Mouse (Mus musculus): ENCODE measurements around the gene Tmtc2. TPM values are rescaled to one million over a fixed set of nuclear protein-coding genes. Genes with fewer than 3 reads are reported as not detected.
A peak's percentile ranks its signal among the peaks of the same experiment; 100 is the strongest.

Tmtc2 gene
- 8.8 and 9.9 TPM in 2 replicates for polyA plus RNA-seq (2016; fragmentation: Nextera tagmentation; extraction: Ambion mirVana)

DNA sequence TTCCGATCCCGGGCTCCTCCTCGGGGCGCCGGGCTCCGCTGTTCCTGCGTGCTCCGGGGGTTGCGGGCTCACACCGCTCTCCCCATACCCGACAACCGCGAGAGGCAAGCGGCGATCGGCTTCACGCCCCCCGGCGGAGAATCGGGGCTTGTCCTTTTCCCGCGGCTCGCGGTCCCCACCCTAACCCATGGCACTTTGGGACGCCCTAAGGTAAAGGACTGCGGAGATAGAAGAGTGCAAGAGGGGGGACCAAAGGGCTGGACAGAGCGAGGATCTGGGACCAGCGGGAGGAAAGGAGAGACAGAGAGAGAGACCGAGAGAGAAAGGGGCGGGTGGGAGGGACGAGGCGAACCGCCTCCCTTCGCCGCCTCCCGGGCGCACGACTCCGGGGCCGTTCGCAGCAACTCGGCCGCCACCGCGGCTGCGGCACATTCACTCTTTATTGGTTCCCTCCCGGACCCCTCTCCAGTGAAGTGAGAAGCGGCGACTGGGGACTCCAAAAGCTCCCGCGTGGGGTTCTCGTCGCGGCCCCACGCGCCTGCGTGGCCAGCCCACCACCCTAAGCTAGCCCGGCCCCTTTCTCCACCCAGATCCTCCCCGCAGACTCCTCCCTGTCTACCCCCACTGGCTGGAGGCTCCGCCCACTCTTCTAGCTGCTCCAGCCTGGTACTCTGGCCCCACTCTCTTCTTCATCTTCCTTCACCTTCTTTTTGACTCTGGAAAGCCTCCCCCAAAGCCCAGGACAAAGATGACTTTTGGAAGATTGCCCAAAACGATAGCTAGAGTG, at the start of gene Tmtc2:
Gene Tmtc2 (minus strand): TSS at position 544 of the 787 bp plus-strand sequence.
- WGBS: under 1% methylated on average over 51 of the region's 61 CpGs
- Histone ChIP-seq H3K9me3 (replicated peaks) (no peaks in the 10 kb centered on the region), H3K27ac (replicated peaks) (peak within 1 kb of the TSS; percentile 91), H3K4me3 (peak within 1 kb of the TSS; percentile 83), H3K36me3 (peaks cover 6% of the 10 kb centered on the region; the same call in 1 of the 2 replicates), H3K4me1 (peaks cover 46% of the 10 kb centered on the region), H3K27me3 (ENCODE audit: low read depth, poor library complexity, severe bottlenecking) (peaks cover 15% of the 10 kb centered on the region)
- DNase-seq (ENCODE audit: low spot score): peak; percentile 87

- Histone ChIP-seq H3K36me3 (no peaks in the 10 kb centered on the region), H3K27me3 (ENCODE audit: low read depth, poor library complexity, severe bottlenecking) (no peaks in the 10 kb centered on the region), H3K4me3 (no peak overlapping the region), H3K9me3 (replicated peaks) (no peaks in the 10 kb centered on the region; the same call in 1 of the 2 replicates), H3K4me1 (peaks cover 5% of the 10 kb centered on the region; the same call in 1 of the 2 replicates), H3K27ac (replicated peaks) (no peak overlapping the region)
- DNase-seq (ENCODE audit: low spot score): no peak
- WGBS: 85% methylated on average over 3 of the region's 3 CpGs
Measured at GRCm38 (mm10) chr10:105612117-105612516, 37.9 kb upstream of the Tmtc2 start.

DNA sequence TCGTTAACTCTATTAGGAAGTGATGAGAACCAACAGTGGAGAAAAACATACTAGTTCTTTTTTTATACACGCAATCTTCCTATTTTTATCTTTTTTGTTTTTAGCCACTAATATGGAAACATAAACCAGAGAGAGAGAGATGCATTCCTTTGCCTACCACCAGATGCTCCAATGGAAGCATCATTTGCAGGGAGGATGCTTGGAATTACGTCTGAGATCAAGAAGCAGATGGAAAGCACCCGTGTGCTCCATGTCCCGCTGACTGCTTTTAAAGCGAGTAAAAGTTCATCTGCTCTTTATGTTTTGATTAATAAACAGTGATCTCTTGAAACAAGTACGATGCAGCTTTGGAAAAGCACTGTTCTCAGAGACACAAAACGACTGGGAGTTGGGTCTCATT, 24.6 kb upstream of the Tmtc2 start:
- H3K4me1 ChIP-seq: peaks cover 6% of the 10 kb centered on the region
- WGBS: 92% methylated on average over 8 of the region's 8 CpGs
- H3K9me3 ChIP-seq (replicated peaks): no peaks in the 10 kb centered on the region
- no peaks in the 10 kb centered on the region for H3K36me3 ChIP-seq
- H3K27me3 ChIP-seq (ENCODE audit: low read depth, poor library complexity, severe bottlenecking): no peaks in the 10 kb centered on the region
- H3K27ac ChIP-seq (replicated peaks): no peak overlapping the region
- H3K4me3 ChIP-seq: no peak overlapping the region
- no peak for DNase-seq (ENCODE audit: low spot score)

DNA sequence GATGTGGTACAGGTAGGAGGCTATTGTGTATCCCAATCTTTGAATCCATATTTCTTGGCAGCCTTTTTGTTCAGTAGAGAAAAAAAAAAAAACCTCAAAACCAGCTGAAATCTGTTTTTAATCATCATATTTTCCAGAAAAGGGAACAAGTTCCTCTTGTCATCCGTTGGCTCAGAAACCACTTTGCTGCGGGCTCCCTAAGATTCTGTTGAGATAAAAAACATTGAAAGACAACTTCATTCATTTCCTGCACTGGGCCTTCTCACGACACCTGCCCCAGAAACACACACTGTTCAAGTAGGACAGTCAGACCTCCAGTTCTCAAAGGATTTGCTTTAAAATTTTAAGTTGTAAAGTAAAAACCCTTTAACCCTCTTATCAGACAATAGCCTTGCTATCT, 23.0 kb upstream of the Tmtc2 start:
- WGBS: 89% methylated on average over 3 of the region's 3 CpGs
- no peak for DNase-seq (ENCODE audit: low spot score)
- H3K27me3 ChIP-seq (ENCODE audit: low read depth, poor library complexity, severe bottlenecking): no peaks in the 10 kb centered on the region
- H3K36me3 ChIP-seq: no peaks in the 10 kb centered on the region
- no peak overlapping the region for H3K27ac ChIP-seq (replicated peaks)
- peaks cover 6% of the 10 kb centered on the region for H3K4me1 ChIP-seq
- H3K9me3 ChIP-seq (replicated peaks): no peaks in the 10 kb centered on the region
- no peak overlapping the region for H3K4me3 ChIP-seq

DNA sequence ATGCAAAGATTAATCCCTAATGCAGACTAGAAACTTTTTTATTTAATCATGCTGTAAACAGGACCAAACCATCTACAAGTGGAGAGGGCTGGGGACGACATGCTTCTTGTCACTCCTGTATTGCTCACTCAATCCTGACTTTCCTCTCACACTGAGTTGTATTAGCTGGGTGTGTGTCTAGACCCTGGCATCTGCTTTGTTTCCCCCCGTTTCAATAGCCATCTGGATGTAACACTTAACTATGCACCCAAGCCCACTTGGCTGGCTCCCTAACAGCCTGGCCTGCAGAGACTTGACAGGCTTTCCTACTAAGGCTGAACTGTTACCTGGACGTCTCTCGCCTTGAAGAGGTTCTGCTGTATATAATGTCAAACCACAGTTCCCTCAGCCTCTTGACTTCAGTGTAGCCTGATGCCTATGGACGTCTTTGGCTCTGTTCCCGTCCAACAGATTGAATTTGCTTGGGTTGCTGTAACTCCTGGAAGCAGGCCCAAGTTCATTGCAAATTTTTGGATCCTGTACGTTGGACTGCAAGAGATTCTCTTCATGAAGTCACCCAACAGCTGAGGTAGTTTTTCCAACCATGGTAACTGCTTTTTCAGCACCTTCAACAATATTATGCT, 21.3 kb upstream of the Tmtc2 start:
- Histone ChIP-seq H3K27me3 (ENCODE audit: low read depth, poor library complexity, severe bottlenecking) (no peaks in the 10 kb centered on the region), H3K9me3 (replicated peaks) (no peaks in the 10 kb centered on the region), H3K36me3 (no peaks in the 10 kb centered on the region), H3K27ac (replicated peaks) (no peak overlapping the region), H3K4me1 (peaks cover 6% of the 10 kb centered on the region), H3K4me3 (no peak overlapping the region)
- no peak for DNase-seq (ENCODE audit: low spot score)
- WGBS: 84% methylated on average over 7 of the region's 7 CpGs

- no peak overlapping the region for H3K27ac ChIP-seq (replicated peaks)
- no peaks in the 10 kb centered on the region for H3K9me3 ChIP-seq (replicated peaks)
- no peaks in the 10 kb centered on the region for H3K4me1 ChIP-seq
- no peak for DNase-seq (ENCODE audit: low spot score)
- no peaks in the 10 kb centered on the region for H3K27me3 ChIP-seq (ENCODE audit: low read depth, poor library complexity, severe bottlenecking)
- H3K4me3 ChIP-seq: no peak overlapping the region
- H3K36me3 ChIP-seq: no peaks in the 10 kb centered on the region
Measured at GRCm38 (mm10) chr10:105588141-105588540, 13.9 kb upstream of the Tmtc2 start.

DNA sequence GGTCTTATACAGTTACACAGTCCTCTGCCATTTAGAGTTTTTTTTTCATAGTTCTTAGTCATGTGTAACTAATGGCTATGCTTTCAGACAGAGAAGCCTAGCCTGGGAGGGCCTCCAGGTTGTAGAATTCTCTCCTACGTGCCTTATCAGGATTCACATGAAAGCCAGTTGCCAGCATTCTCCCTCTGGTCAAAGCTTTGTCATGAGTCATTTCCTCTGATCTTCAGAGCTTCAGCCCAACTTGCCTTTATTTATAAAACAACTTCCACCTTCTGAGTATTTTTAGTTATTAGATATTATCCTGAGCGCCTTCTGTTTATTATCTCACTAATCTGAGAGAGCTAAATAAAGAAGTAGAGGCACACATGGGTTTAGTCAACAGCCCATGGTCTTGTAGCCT, 5.1 kb upstream of the Tmtc2 start:
- no peak overlapping the region for H3K4me3 ChIP-seq
- no peaks in the 10 kb centered on the region for H3K27me3 ChIP-seq (ENCODE audit: low read depth, poor library complexity, severe bottlenecking)
- DNase-seq (ENCODE audit: low spot score): no peak
- no peaks in the 10 kb centered on the region for H3K9me3 ChIP-seq (replicated peaks)
- peaks cover 18% of the 10 kb centered on the region for H3K4me1 ChIP-seq
- WGBS: 76% methylated on average over 2 of the region's 2 CpGs
- H3K27ac ChIP-seq (replicated peaks): no peak overlapping the region
- H3K36me3 ChIP-seq: no peaks in the 10 kb centered on the region

GRCm38 (mm10) chr10:105578291-105578845, 4.1 kb upstream of the Tmtc2 start:
- no peaks in the 10 kb centered on the region for H3K36me3 ChIP-seq
- H3K27ac ChIP-seq (replicated peaks): no peak overlapping the region; the same call in 1 of the 2 replicates
- H3K4me1 ChIP-seq: peaks cover 19% of the 10 kb centered on the region
- WGBS: 77% methylated on average over 8 of the region's 8 CpGs
- H3K27me3 ChIP-seq (ENCODE audit: low read depth, poor library complexity, severe bottlenecking): no peaks in the 10 kb centered on the region
- no peaks in the 10 kb centered on the region for H3K9me3 ChIP-seq (replicated peaks)
- H3K4me3 ChIP-seq: no peak overlapping the region
- DNase-seq (ENCODE audit: low spot score): no peak

GRCm38 (mm10) chr10:105574695-105575660, 727 bp upstream of the Tmtc2 start:
- Histone ChIP-seq H3K27ac (replicated peaks) (peak overlapping the region; percentile 91), H3K27me3 (ENCODE audit: low read depth, poor library complexity, severe bottlenecking) (peaks cover 15% of the 10 kb centered on the region), H3K9me3 (replicated peaks) (no peaks in the 10 kb centered on the region), H3K36me3 (no peaks in the 10 kb centered on the region), H3K4me3 (peak overlapping the region; percentile 83), H3K4me1 (peaks cover 46% of the 10 kb centered on the region)
- WGBS: under 1% methylated on average over 44 of the region's 44 CpGs
- DNase-seq (ENCODE audit: low spot score): peak; percentile 93

- Histone ChIP-seq H3K27me3 (ENCODE audit: low read depth, poor library complexity, severe bottlenecking) (peaks cover 15% of the 10 kb centered on the region), H3K9me3 (replicated peaks) (no peaks in the 10 kb centered on the region), H3K4me1 (peaks cover 43% of the 10 kb centered on the region), H3K4me3 (peak overlapping the region; percentile 83), H3K27ac (replicated peaks) (peak overlapping the region; percentile 91), H3K36me3 (peaks cover 8% of the 10 kb centered on the region; the same call in 1 of the 2 replicates)
- WGBS: under 1% methylated on average over 37 of the region's 37 CpGs
- DNase-seq (ENCODE audit: low spot score): no peak
Measured at GRCm38 (mm10) chr10:105573306-105573907, 844 bp downstream of the Tmtc2 start.

GRCm38 (mm10) chr10:105572829-105573228, 1.4 kb downstream of the Tmtc2 start:
- H3K27me3 ChIP-seq (ENCODE audit: low read depth, poor library complexity, severe bottlenecking): peaks cover 15% of the 10 kb centered on the region

GRCm38 (mm10) chr10:105572301-105572700, 1.9 kb downstream of the Tmtc2 start:
- Histone ChIP-seq H3K4me3 (peak overlapping the region; percentile 83), H3K9me3 (replicated peaks) (no peaks in the 10 kb centered on the region), H3K27ac (replicated peaks) (no peak overlapping the region; the same call in 1 of the 2 replicates), H3K27me3 (ENCODE audit: low read depth, poor library complexity, severe bottlenecking) (peaks cover 15% of the 10 kb centered on the region), H3K36me3 (peaks cover 11% of the 10 kb centered on the region; the same call in 1 of the 2 replicates), H3K4me1 (peaks cover 39% of the 10 kb centered on the region)
- peak; percentile 16 for DNase-seq (ENCODE audit: low spot score)
- WGBS: 26% methylated on average over 7 of the region's 7 CpGs

More at GRCm38 (mm10) chr10:105572829-105573228, 1.4 kb downstream of the Tmtc2 start:
- H3K4me1 ChIP-seq: peaks cover 39% of the 10 kb centered on the region
- DNase-seq (ENCODE audit: low spot score): no peak
- no peaks in the 10 kb centered on the region for H3K9me3 ChIP-seq (replicated peaks)
- H3K4me3 ChIP-seq: peak overlapping the region; percentile 83
- WGBS: 2% methylated on average over 16 of the region's 16 CpGs
- no peak overlapping the region for H3K27ac ChIP-seq (replicated peaks)
- peaks cover 9% of the 10 kb centered on the region; the same call in 1 of the 2 replicates for H3K36me3 ChIP-seq
